Mouse (Mus musculus): ENCODE measurements around the gene Shroom2. TPM values are rescaled to one million over a fixed set of nuclear protein-coding genes. Genes with fewer than 3 reads are reported as not detected.
"Not testable (repeated sequence)": the region's sequence is repeated elsewhere in the genome, so short reads cannot be mapped to it uniquely, and the experiment has no call there.

Gene Shroom2
- total RNA-seq (2022), result 1 to 10 TPM in 3 of 4 experiments, under 1 TPM in 1; 0.94 to 1.2 (median 1.1) TPM

- no peak for DNase-seq (ENCODE audit: low spot score in 2 of 2)
Measured at GRCm38 (mm10) chrX:152768891-152769599, at the start of gene Shroom2. Gene Shroom2, minus strand, starts transcription at chrX:152769465.

- DNase-seq (ENCODE audit: low spot score in 2 of 2), result no peak
Measured at GRCm38 (mm10) chrX:152818996-152819395, 49.7 kb upstream of the Shroom2 start.

GRCm38 (mm10) chrX:152813339-152813738, 44.1 kb upstream of the Shroom2 start:
- DNase-seq (ENCODE audit: low spot score in 2 of 2), result no peak

GRCm38 (mm10) chrX:152805317-152805716, 36.1 kb upstream of the Shroom2 start:
- no peak for DNase-seq (ENCODE audit: low spot score in 2 of 2)

- DNase-seq (ENCODE audit: low spot score in 2 of 2), result no peak
Measured at GRCm38 (mm10) chrX:152788611-152789010, 19.3 kb upstream of the Shroom2 start.

- DNase-seq (ENCODE audit: low spot score in 2 of 2), result no peak
Measured at GRCm38 (mm10) chrX:152788129-152788528, 18.9 kb upstream of the Shroom2 start.

- no peak for DNase-seq (ENCODE audit: low spot score in 2 of 2)
Measured at GRCm38 (mm10) chrX:152781720-152782403, 12.6 kb upstream of the Shroom2 start, which contains the start of gene Gpr143. Gene Gpr143, plus strand, starts transcription at chrX:152781921.

GRCm38 (mm10) chrX:152769600-152770157, 414 bp upstream of the Shroom2 start:
- no peak for DNase-seq (ENCODE audit: low spot score in 2 of 2)

- no peak for DNase-seq (ENCODE audit: low spot score in 2 of 2)
Measured at GRCm38 (mm10) chrX:152764171-152764570, 5.1 kb downstream of the Shroom2 start.

- no peak for DNase-seq (ENCODE audit: low spot score in 2 of 2)
Measured at GRCm38 (mm10) chrX:152762855-152763254, 6.4 kb downstream of the Shroom2 start.

- DNase-seq (ENCODE audit: low spot score in 2 of 2), result no peak
Measured at GRCm38 (mm10) chrX:152762437-152762836, 6.8 kb downstream of the Shroom2 start.

- DNase-seq (ENCODE audit: low spot score in 2 of 2), result no peak
Measured at GRCm38 (mm10) chrX:152756293-152756692, 13.0 kb downstream of the Shroom2 start.

GRCm38 (mm10) chrX:152755819-152756218, 13.4 kb downstream of the Shroom2 start:
- no peak for DNase-seq (ENCODE audit: low spot score in 2 of 2)

GRCm38 (mm10) chrX:152745925-152746324, 23.3 kb downstream of the Shroom2 start:
- DNase-seq (ENCODE audit: low spot score in 2 of 2), result no peak

GRCm38 (mm10) chrX:152743642-152744041, 25.6 kb downstream of the Shroom2 start:
- no peak for DNase-seq (ENCODE audit: low spot score in 2 of 2)

GRCm38 (mm10) chrX:152738759-152739368, 30.4 kb downstream of the Shroom2 start:
- DNase-seq (ENCODE audit: low spot score in 2 of 2), result no peak

- no peak for DNase-seq (ENCODE audit: low spot score in 2 of 2)
Measured at GRCm38 (mm10) chrX:152738191-152738590, 31.1 kb downstream of the Shroom2 start.

- no peak for DNase-seq (ENCODE audit: low spot score in 2 of 2)
Measured at GRCm38 (mm10) chrX:152735283-152735682, 34.0 kb downstream of the Shroom2 start.

GRCm38 (mm10) chrX:152716693-152717092, 52.6 kb downstream of the Shroom2 start:
- DNase-seq (ENCODE audit: low spot score in 2 of 2), result no peak

- not testable (repeated sequence) for DNase-seq (ENCODE audit: low spot score in 2 of 2)
Measured at GRCm38 (mm10) chrX:152710715-152711114, 58.5 kb downstream of the Shroom2 start.

GRCm38 (mm10) chrX:152708359-152708758, 60.9 kb downstream of the Shroom2 start:
- DNase-seq (ENCODE audit: low spot score in 2 of 2), result no peak

GRCm38 (mm10) chrX:152705397-152705796, 63.9 kb downstream of the Shroom2 start:
- DNase-seq (ENCODE audit: low spot score in 2 of 2), result no peak
